18 mouse cellular contexts compared by ENCODE assay signal in genomic region chr3:9487644-9488043, GRCm38 (mm10).
"Had no signal": no experiment of that assay in that cellular context is flagged by ENCODE, and none has a peak within 500 bp of the region (broad histone marks: within the 10 kb centered on the region; RNA-seq: fewer than 3 reads in every experiment).

No protein-coding gene starts in this region.

- H3K9me3 ChIP-seq: lung, embryonic 15.5 days; midbrain, embryonic 13.5 days; midbrain, embryonic 15.5 days; neural tube, embryonic 12.5 days; stomach, embryonic 15.5 days had no signal

- H3K27ac ChIP-seq: lung, embryonic 15.5 days; macrophage; midbrain, embryonic 13.5 days; midbrain, embryonic 15.5 days; neural tube, embryonic 12.5 days; stomach, embryonic 15.5 days; stomach, postnatal 0 days had no signal

- ATAC-seq: liver, postnatal 0 days; lung, postnatal 0 days; midbrain, embryonic 13.5 days; midbrain, embryonic 15.5 days had no signal

- H3K4me1 ChIP-seq: lung, embryonic 15.5 days; midbrain, embryonic 13.5 days; midbrain, embryonic 15.5 days; neural tube, embryonic 12.5 days; stomach, embryonic 15.5 days had no signal

- H3K27me3 ChIP-seq: lung, embryonic 15.5 days; megakaryocyte, embryonic 14.5 days; midbrain, embryonic 13.5 days; midbrain, embryonic 15.5 days; neural tube, embryonic 12.5 days; stomach, embryonic 15.5 days had no signal

- H3K4me2 ChIP-seq: lung, embryonic 15.5 days; midbrain, embryonic 11.5 days; midbrain, embryonic 13.5 days; midbrain, embryonic 15.5 days; neural tube, embryonic 12.5 days; stomach, embryonic 15.5 days had no signal

- H3K36me3 ChIP-seq: lung, embryonic 15.5 days; midbrain, embryonic 13.5 days; midbrain, embryonic 15.5 days; neural tube, embryonic 12.5 days; stomach, embryonic 15.5 days had no signal

- H3K9ac ChIP-seq: liver, postnatal 0 days; lung, embryonic 15.5 days; midbrain, embryonic 13.5 days; midbrain, embryonic 15.5 days; neural tube, embryonic 12.5 days; stomach, embryonic 15.5 days had no signal

- H3K4me3 ChIP-seq: lung, embryonic 15.5 days; megakaryocyte, embryonic 14.5 days; midbrain, embryonic 13.5 days; midbrain, embryonic 15.5 days; neural tube, embryonic 12.5 days; stomach, embryonic 15.5 days had no signal

- DNase-seq: liver, postnatal 0 days; lung, adult 2 months; lung, postnatal 14 days; lung, postnatal 36 days; right cerebral cortex, postnatal 14 days; thymus, adult 2 months; thymus, postnatal 25 days; thymus, postnatal 4 days had no signal
